Mouse (Mus musculus) liver, postnatal 0 days (tissue): Measurements from ENCODE around the gene Ppa1. TPM values are rescaled to one million over a fixed set of nuclear protein-coding genes. Genes with fewer than 3 reads are reported as not detected.

ENCODE experiments used
- ATAC-seq: fragments of 200-750 bp; cut with Nextera tagmentation; 2 replicates; pipeline ENCODE4 v1.8.0; 2017; ENCODE audit warnings: mild to moderate bottlenecking, moderate library complexity
- DNase-seq: peaks from one replicate; pipeline ENCODE4 v3.0.0-alpha.2; 2016
- H3K27ac ChIP-seq: fragments of 300-500 bp; sonication (generic); 2 replicates; pipeline ENCODE4 v1.5.1; 2014; ENCODE audit warnings: antibody characterized with exemption, moderate library complexity, mild to moderate bottlenecking, low read depth
- H3K27me3 ChIP-seq: fragments of 300-500 bp; sonication (generic); 2 replicates; pipeline ENCODE4 v1.6.1; 2014; ENCODE audit warnings: low read length, control low read depth, mixed read lengths; ENCODE audit not compliant: insufficient read depth
- H3K36me3 ChIP-seq: fragments of 300-500 bp; sonication (generic); replicated peaks from 2 replicates; pipeline ENCODE4 v1.6.1; 2014; ENCODE audit warnings: mild to moderate bottlenecking, control low read depth, low read length, moderate library complexity, mixed read lengths; ENCODE audit not compliant: insufficient read depth
- H3K4me1 ChIP-seq: fragments of 300-500 bp; sonication (generic); 2 replicates; pipeline ENCODE4 v1.6.1; 2014; ENCODE audit warnings: antibody characterized with exemption, mild to moderate bottlenecking, control low read depth; ENCODE audit not compliant: insufficient read depth
- H3K4me2 ChIP-seq: fragments of 300-500 bp; sonication (generic); 2 replicates; pipeline ENCODE4 v1.6.1; 2014; ENCODE audit warnings: low read depth, mild to moderate bottlenecking, low read length, moderate library complexity, mixed read lengths
- H3K4me3 ChIP-seq: fragments of 300-500 bp; sonication (generic); 2 replicates; pipeline ENCODE4 v1.5.1; 2014; ENCODE audit warnings: low read depth, low read length
- H3K9ac ChIP-seq: fragments of 300-500 bp; sonication (generic); replicated peaks from 2 replicates; pipeline ENCODE4 v1.6.1; 2014; ENCODE audit warnings: mild to moderate bottlenecking, moderate library complexity
- H3K9me3 ChIP-seq: fragments of 300-500 bp; sonication (generic); 2 replicates; pipeline ENCODE4 v1.6.1; 2016; ENCODE audit warnings: mild to moderate bottlenecking, control low read depth, low read length, mixed read lengths
- CTCF ChIP-seq: sonication (generic); IDR thresholded peaks from 2 replicates; pipeline ENCODE4 v1.5.1; 2016; ENCODE audit warnings: antibody characterized with exemption, low read depth
- EP300 ChIP-seq: IDR thresholded peaks from 2 replicates; pipeline ENCODE4 v1.6.1; 2016; ENCODE audit warnings: antibody characterized with exemption, low read depth, mild to moderate bottlenecking
- WGBS: fragments of 180-500 bp; shearing (Covaris S2); extraction: QIAGEN DNeasy Blood & Tissue Kit; methylation state at CpG from one replicate; pipeline ENCODE4 v1.1.7; 2014; ENCODE audit not compliant: insufficient replicate concordance; 5-methylcytosine and 5-hydroxymethylcytosine counted together
- polyA plus RNA-seq: library from polyadenylated mRNA; unstranded; fragments of >200 nt; fragmentation: Nextera tagmentation; extraction: Ambion mirVana; gene quantifications from 2 replicates; pipeline ENCODE4 v1.2.1, GENCODE M21; 2015

Gene Ppa1
- polyA plus RNA-seq, 1 experiment from 2014 or later = 161 TPM

- Histone ChIP-seq H3K36me3 (peaks cover 12% of the 10 kb centered on the region), H3K9me3 (no peaks in the 10 kb centered on the region)
Measured at GRCm38 (mm10) chr10:61655188-61655587, 6.8 kb downstream of the Ppa1 start.

GRCm38 (mm10) chr10:61656928-61657882 lies 8.9 kb downstream of the Ppa1 start:
- Histone ChIP-seq H3K36me3 (peaks cover 19% of the 10 kb centered on the region), H3K27ac (peak overlapping the region; percentile 44; the same call in 1 of the 2 replicates), H3K9me3 (no peaks in the 10 kb centered on the region), H3K4me3 (no peak overlapping the region), H3K4me1 (no peaks in the 10 kb centered on the region), H3K27me3 (no peaks in the 10 kb centered on the region), H3K9ac (no peak overlapping the region), H3K4me2 (no peak overlapping the region)
- no peak for DNase-seq
- TF ChIP-seq CTCF = no peak
- ATAC-seq = peak; percentile 67
- 77% methylated on average over 18 of the region's 18 CpGs for WGBS

More at GRCm38 (mm10) chr10:61655188-61655587, 6.8 kb downstream of the Ppa1 start:
- DNase-seq = no peak
- Histone ChIP-seq H3K27ac (no peak overlapping the region), H3K4me1 (0 out of 2 replicates have a peak, but pooled peaks cover 3% of the 10 kb centered on the region), H3K4me3 (no peak overlapping the region), H3K27me3 (no peaks in the 10 kb centered on the region), H3K9ac (no peak overlapping the region), H3K4me2 (no peak overlapping the region)
- TF ChIP-seq EP300 (no peak), CTCF (no peak)
- 87% methylated on average over 3 of the region's 3 CpGs for WGBS
- ATAC-seq = no peak

- Histone ChIP-seq H3K9ac (no peak overlapping the region), H3K27ac (no peak overlapping the region), H3K4me2 (0 out of 2 replicates have a peak overlapping the region, but pooled peaks have one; percentile 9), H3K4me3 (no peak overlapping the region), H3K4me1 (no peaks in the 10 kb centered on the region), H3K9me3 (no peaks in the 10 kb centered on the region), H3K27me3 (no peaks in the 10 kb centered on the region), H3K36me3 (peaks cover 20% of the 10 kb centered on the region)
- peak; percentile 41 for DNase-seq
- 23% methylated on average over 4 of the region's 4 CpGs for WGBS
- 0 out of 2 replicates have a peak, but pooled peaks have one; percentile 31 for ATAC-seq
- TF ChIP-seq CTCF (peak; percentile 83), EP300 (no peak)
Measured at GRCm38 (mm10) chr10:61657985-61658384, 9.6 kb downstream of the Ppa1 start.

- ATAC-seq (no peak), DNase-seq (no peak)
- H3K9ac ChIP-seq = no peak overlapping the region
- peaks cover 21% of the 10 kb centered on the region for H3K36me3 ChIP-seq
- H3K27ac ChIP-seq = no peak overlapping the region
- 85% methylated on average over 8 of the region's 8 CpGs for WGBS
- TF ChIP-seq CTCF (no peak), EP300 (no peak)
- no peak overlapping the region for H3K4me3 ChIP-seq
- H3K4me1 ChIP-seq = no peaks in the 10 kb centered on the region
- no peak overlapping the region for H3K4me2 ChIP-seq
- H3K27me3 ChIP-seq = no peaks in the 10 kb centered on the region
- no peaks in the 10 kb centered on the region for H3K9me3 ChIP-seq
Measured at GRCm38 (mm10) chr10:61661887-61662286, 13.5 kb downstream of the Ppa1 start.

- no peak for DNase-seq
- H3K36me3 ChIP-seq = peaks cover 21% of the 10 kb centered on the region
- ATAC-seq = no peak
Measured at GRCm38 (mm10) chr10:61662391-61662988, 14.1 kb downstream of the Ppa1 start.

GRCm38 (mm10) chr10:61665111-61665510 lies 16.8 kb downstream of the Ppa1 start:
- Histone ChIP-seq H3K27me3 (no peaks in the 10 kb centered on the region), H3K9me3 (no peaks in the 10 kb centered on the region), H3K27ac (no peak overlapping the region), H3K4me1 (no peaks in the 10 kb centered on the region), H3K4me2 (no peak overlapping the region), H3K9ac (no peak overlapping the region), H3K36me3 (peaks cover 30% of the 10 kb centered on the region), H3K4me3 (no peak overlapping the region)
- ATAC-seq (no peak), DNase-seq (no peak)
- 83% methylated on average over 10 of the region's 10 CpGs for WGBS
- TF ChIP-seq CTCF (no peak), EP300 (no peak)

More at GRCm38 (mm10) chr10:61662391-61662988, 14.1 kb downstream of the Ppa1 start:
- 74% methylated on average over 10 of the region's 10 CpGs for WGBS
- H3K9me3 ChIP-seq = no peaks in the 10 kb centered on the region
- H3K4me2 ChIP-seq = no peak overlapping the region
- H3K4me1 ChIP-seq = no peaks in the 10 kb centered on the region
- H3K4me3 ChIP-seq = no peak overlapping the region
- no peak overlapping the region for H3K9ac ChIP-seq
- H3K27ac ChIP-seq = no peak overlapping the region
- no peaks in the 10 kb centered on the region for H3K27me3 ChIP-seq
- no peak for TF ChIP-seq CTCF
- no peak for TF ChIP-seq EP300
